9 mouse cellular contexts compared by ENCODE assay signal in genomic region chr2:163592084-163592483, GRCm38 (mm10). TPM values are rescaled to one million over a fixed set of nuclear protein-coding genes. Genes with fewer than 3 reads are reported as not detected.
DNase-seq lines count a peak whose midpoint lies in the region; ATAC-seq lines count a peak whose summit lies in the region.
"Had no signal": no experiment of that assay in that cellular context is flagged by ENCODE, and none has a peak within 500 bp of the region (broad histone marks: within the 10 kb centered on the region; RNA-seq: fewer than 3 reads in every experiment).

No protein-coding gene starts in this region.

- no peak for ATAC-seq in embryonic facial prominence, embryonic 11.5 days (replicated peaks; ENCODE audit: insufficient number of reproducible peaks, low FRiP score, low TSS enrichment, low read depth)
- no peak for ATAC-seq in liver, embryonic 11.5 days (replicated peaks; ENCODE audit: low FRiP score)
- ATAC-seq in neutrophil, adult 5-6 weeks (ENCODE audit: extremely low read depth, insufficient number of reproducible peaks, low FRiP score, poor library complexity, severe bottlenecking): 0 out of 2 replicates have a peak, but pooled peaks have one; percentile 27
- ATAC-seq in forebrain, embryonic 13.5 days: no peak
- ATAC-seq: hindbrain, embryonic 16.5 days had no signal

- H3K4me2 ChIP-seq in embryonic facial prominence, embryonic 11.5 days (ENCODE audit: low read depth, low read length): no peak overlapping the region
- H3K4me2 ChIP-seq in liver, embryonic 11.5 days: no peak overlapping the region
- H3K4me2 ChIP-seq in forebrain, embryonic 13.5 days: no peak overlapping the region

- 70% methylated on average over 1 of the region's 1 CpGs for WGBS in embryonic facial prominence, embryonic 11.5 days
- WGBS in embryonic facial prominence, embryonic 10.5 days: 68% methylated on average over 1 of the region's 1 CpGs
- 63% methylated on average over 1 of the region's 1 CpGs for WGBS in liver, embryonic 11.5 days
- WGBS in forebrain, embryonic 13.5 days: 82% methylated on average over 1 of the region's 1 CpGs

- H3K27me3 ChIP-seq in embryonic facial prominence, embryonic 11.5 days (ENCODE audit: control insufficient read depth, insufficient read depth, low read length): no peaks in the 10 kb centered on the region
- 0 out of 2 replicates have a peak, but pooled peaks cover 3% of the 10 kb centered on the region for H3K27me3 ChIP-seq in embryonic facial prominence, embryonic 10.5 days (replicated peaks; ENCODE audit: low read depth, poor library complexity, severe bottlenecking)
- H3K27me3 ChIP-seq in liver, embryonic 11.5 days (replicated peaks; ENCODE audit: control insufficient read depth, insufficient read depth, low read length): no peaks in the 10 kb centered on the region
- no peaks in the 10 kb centered on the region for H3K27me3 ChIP-seq in forebrain, embryonic 13.5 days

- no peaks in the 10 kb centered on the region for H3K36me3 ChIP-seq in embryonic facial prominence, embryonic 11.5 days (replicated peaks; ENCODE audit: control insufficient read depth, insufficient read depth, low read depth, low read length)
- H3K36me3 ChIP-seq in embryonic facial prominence, embryonic 10.5 days (replicated peaks): no peaks in the 10 kb centered on the region
- H3K36me3 ChIP-seq in liver, embryonic 11.5 days (ENCODE audit: control insufficient read depth, insufficient read depth, low read length): no peaks in the 10 kb centered on the region
- no peaks in the 10 kb centered on the region for H3K36me3 ChIP-seq in forebrain, embryonic 13.5 days (ENCODE audit: poor library complexity, severe bottlenecking)

- H3K4me3 ChIP-seq in embryonic facial prominence, embryonic 11.5 days (ENCODE audit: low read depth, low read length): no peak overlapping the region
- H3K4me3 ChIP-seq in embryonic facial prominence, embryonic 10.5 days: no peak overlapping the region
- no peak overlapping the region for H3K4me3 ChIP-seq in liver, embryonic 11.5 days (ENCODE audit: low read depth, low read length)
- H3K4me3 ChIP-seq in forebrain, embryonic 13.5 days: no peak overlapping the region

- no peak overlapping the region for H3K27ac ChIP-seq in embryonic facial prominence, embryonic 11.5 days (replicated peaks; ENCODE audit: low read depth, low read length)
- no peak overlapping the region for H3K27ac ChIP-seq in embryonic facial prominence, embryonic 10.5 days (replicated peaks)
- H3K27ac ChIP-seq in liver, embryonic 11.5 days (ENCODE audit: low read depth, low read length): no peak overlapping the region
- H3K27ac ChIP-seq in forebrain, embryonic 13.5 days: no peak overlapping the region

- no peaks in the 10 kb centered on the region; the same call in 1 of the 2 replicates for H3K4me1 ChIP-seq in embryonic facial prominence, embryonic 11.5 days (ENCODE audit: control insufficient read depth, insufficient read depth, low read length)
- H3K4me1 ChIP-seq in embryonic facial prominence, embryonic 10.5 days: peaks cover 23% of the 10 kb centered on the region; the same call in 1 of the 2 replicates
- H3K4me1 ChIP-seq in liver, embryonic 11.5 days (replicated peaks; ENCODE audit: control insufficient read depth, insufficient read depth, low read length): peaks cover 13% of the 10 kb centered on the region
- no peaks in the 10 kb centered on the region for H3K4me1 ChIP-seq in forebrain, embryonic 13.5 days

- H3K9ac ChIP-seq in embryonic facial prominence, embryonic 11.5 days (replicated peaks; ENCODE audit: low read length): no peak overlapping the region
- H3K9ac ChIP-seq in liver, embryonic 11.5 days (ENCODE audit: low read depth, low read length): no peak overlapping the region
- no peak overlapping the region for H3K9ac ChIP-seq in forebrain, embryonic 13.5 days

- DNase-seq in embryonic facial prominence, embryonic 11.5 days (ENCODE audit: low spot score): peak; percentile 43
- DNase-seq in embryonic facial prominence, embryonic 10.5 days (ENCODE audit: low spot score): no peak
- peak; percentile 39 for DNase-seq in liver
- no peak for DNase-seq in liver, embryonic 11.5 days (ENCODE audit: low spot score)
- peak; percentile 43 for DNase-seq in NIH3T3 (ENCODE audit: low read depth)
- DNase-seq in frontal cortex, postnatal 10 days (ENCODE audit: low spot score in 2 of 2): no peak

- H3K9me3 ChIP-seq in embryonic facial prominence, embryonic 11.5 days (replicated peaks; ENCODE audit: control insufficient read depth, low read length): no peaks in the 10 kb centered on the region
- H3K9me3 ChIP-seq in embryonic facial prominence, embryonic 10.5 days: no peaks in the 10 kb centered on the region
- H3K9me3 ChIP-seq in liver, embryonic 11.5 days (ENCODE audit: control insufficient read depth, low read length): no peaks in the 10 kb centered on the region
- H3K9me3 ChIP-seq in forebrain, embryonic 13.5 days (replicated peaks): no peaks in the 10 kb centered on the region

RNA-seq across cellular contexts. Expression of gene Ttpal, which starts 10.0 kb away (rescaled TPM):
- polyA plus RNA-seq in embryonic facial prominence, embryonic 11.5 days (2014; fragmentation: Nextera tagmentation; extraction: Ambion mirVana): 45.3 and 47.2 TPM in 2 replicates
- polyA plus RNA-seq in embryonic facial prominence, embryonic 10.5 days (2016; fragmentation: Nextera tagmentation; extraction: Ambion mirVana): 31.3 and 33.4 TPM in 2 replicates
- 26.1 and 29.2 TPM in 2 replicates for polyA plus RNA-seq in liver, embryonic 11.5 days (2014; fragmentation: Nextera tagmentation; extraction: Ambion mirVana)
- 79.6 and 87.1 TPM in 2 replicates for total RNA-seq in neutrophil, adult 5-6 weeks (2017)
- polyA plus RNA-seq in forebrain, embryonic 13.5 days (2015; fragmentation: Nextera tagmentation; extraction: Ambion mirVana): 39.3 and 44.9 TPM in 2 replicates

RNA-seq across cellular contexts. Expression of gene Serinc3, which starts 52.8 kb away (rescaled TPM):
- polyA plus RNA-seq in embryonic facial prominence, embryonic 11.5 days (2014; fragmentation: Nextera tagmentation; extraction: Ambion mirVana): 26.0 and 27.9 TPM in 2 replicates
- polyA plus RNA-seq in embryonic facial prominence, embryonic 10.5 days (2016; fragmentation: Nextera tagmentation; extraction: Ambion mirVana): 21.9 and 22.1 TPM in 2 replicates
- polyA plus RNA-seq in liver, embryonic 11.5 days (2014; fragmentation: Nextera tagmentation; extraction: Ambion mirVana): 116 TPM in 2 replicates
- 754 and 769 TPM in 2 replicates for total RNA-seq in neutrophil, adult 5-6 weeks (2017)
- polyA plus RNA-seq in forebrain, embryonic 13.5 days (2015; fragmentation: Nextera tagmentation; extraction: Ambion mirVana): 23.9 and 26.4 TPM in 2 replicates

Comparison
In these comparisons a context has a peak if more than half of its experiments do, and no peak if none do; other contexts are left out.
1. DNase-seq: peak in embryonic facial prominence, embryonic 11.5 days (single experiment), liver (single experiment) and NIH3T3 (single experiment); none in embryonic facial prominence, embryonic 10.5 days (single experiment), liver, embryonic 11.5 days (single experiment) and frontal cortex, postnatal 10 days (0 of 2).